Mouse (Mus musculus) gastrocnemius, adult 2 months (tissue): ENCODE measurements around the gene BC029722. TPM values are rescaled to one million over a fixed set of nuclear protein-coding genes. Genes with fewer than 3 reads are reported as not detected.

Experiments
- DNase-seq: peaks from one replicate; pipeline ENCODE4 v3.0.0; 2022
- H3K27ac ChIP-seq: fragments of 200-600 bp; 2 replicates; pipeline ENCODE4 v1.8.1; 2022; ENCODE audit warnings: mild to moderate bottlenecking
- H3K4me3 ChIP-seq: fragments of 200-600 bp; 2 replicates; pipeline ENCODE4 v1.8.1; 2022; ENCODE audit warnings: mild to moderate bottlenecking, moderate library complexity
- CTCF ChIP-seq: fragments of 200-600 bp; IDR thresholded peaks from 2 replicates; pipeline ENCODE4 v1.8.1; 2022; ENCODE audit warnings: antibody characterized with exemption, mild to moderate bottlenecking, moderate library complexity
- intact Hi-C: fragments of 180-260 bp; cut with DNase I; formaldehyde crosslinking; loops from one replicate; pipeline ENCODE4 v1.15.1; 2025
- long read RNA-seq, 2 experiments: library from polyadenylated mRNA; stranded (forward); transcript quantifications; one replicate each; pipeline ENCODE4 v2.0.0; 2021
- total RNA-seq, 2 experiments: library from RNA; stranded (reverse); gene quantifications; 2 replicates each; pipeline ENCODE4 v1.2.3; 2021

BC029722 gene
- 10 to 100 TPM; 25.8 to 27.8 TPM for total RNA-seq
- long read RNA-seq, experiment 1, partial matches to known transcripts = 5 of 9 reads
- long read RNA-seq, experiment 1, other reads (novel, unspliced or antisense) = 0 of 9 reads
- long read RNA-seq, experiment 2, partial matches to known transcripts = 0 of 4 reads
- long read RNA-seq, experiment 2, other reads (novel, unspliced or antisense) = 2 of 4 reads

DNA sequence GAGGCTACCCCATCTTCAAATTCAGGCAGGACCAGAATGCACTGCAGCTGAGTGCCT lies at the start of gene BC029722:
Gene BC029722 (minus strand): TSS at position 35 of the 57 bp plus-strand sequence.
- H3K4me3 ChIP-seq = peak within 1 kb of the TSS; percentile 80
- peak within 1 kb of the TSS; percentile 97 for H3K27ac ChIP-seq
- TF ChIP-seq CTCF = no peak
- DNase-seq = no peak
- intact Hi-C loops = no loop called here

DNA sequence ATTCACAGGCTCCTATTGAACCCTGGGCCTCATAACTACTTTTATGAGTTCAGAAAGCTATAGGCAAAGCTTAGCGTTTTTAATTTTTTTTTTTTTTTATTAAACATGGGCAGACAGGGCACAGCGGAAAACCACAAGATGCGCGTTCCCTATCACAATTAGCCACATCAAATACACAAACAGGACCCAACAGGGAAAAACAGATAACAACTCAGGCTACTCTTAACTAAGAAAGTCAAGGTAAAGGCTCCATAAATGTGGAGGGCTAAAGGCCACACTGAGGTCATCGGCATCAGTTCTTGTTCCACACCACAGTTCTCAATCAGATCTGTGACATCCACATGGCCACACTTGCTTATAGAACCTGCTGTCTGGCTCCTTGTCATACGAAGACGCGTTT lies 49.1 kb upstream of the BC029722 start:
- intact Hi-C loops = no loop called here
- TF ChIP-seq CTCF = no peak
- H3K4me3 ChIP-seq = no peak overlapping the region
- no peak overlapping the region for H3K27ac ChIP-seq
- DNase-seq = no peak

DNA sequence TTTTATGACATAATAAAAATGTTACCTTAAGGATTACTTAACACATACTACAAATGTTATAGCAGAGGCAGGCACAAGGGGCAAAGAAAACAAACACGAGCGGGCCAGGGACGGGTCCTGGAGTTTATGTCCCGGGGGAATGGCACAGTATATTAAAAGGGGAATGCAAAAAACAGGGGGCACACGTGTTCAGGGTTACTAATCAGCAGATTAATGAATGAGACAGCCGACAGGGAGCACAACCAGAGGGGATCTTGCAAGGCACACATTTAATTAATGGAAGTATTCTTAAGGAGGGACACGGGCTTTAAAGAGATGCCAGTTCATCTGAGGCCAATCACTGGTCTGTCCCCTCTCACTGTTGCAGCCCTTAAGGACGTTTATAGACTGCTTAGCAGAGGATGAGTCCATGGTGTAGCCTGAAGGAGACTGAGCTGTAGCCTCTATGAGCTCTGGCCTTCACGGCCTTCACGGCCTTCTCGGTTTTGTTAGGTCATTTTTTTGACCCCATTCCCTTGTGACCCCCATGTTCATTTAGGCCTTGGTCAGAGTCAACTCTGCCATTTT lies 44.2 kb upstream of the BC029722 start:
- no peak for DNase-seq
- no peak for TF ChIP-seq CTCF
- intact Hi-C loops = no loop called here
- no peak overlapping the region for H3K4me3 ChIP-seq
- H3K27ac ChIP-seq = no peak overlapping the region

DNA sequence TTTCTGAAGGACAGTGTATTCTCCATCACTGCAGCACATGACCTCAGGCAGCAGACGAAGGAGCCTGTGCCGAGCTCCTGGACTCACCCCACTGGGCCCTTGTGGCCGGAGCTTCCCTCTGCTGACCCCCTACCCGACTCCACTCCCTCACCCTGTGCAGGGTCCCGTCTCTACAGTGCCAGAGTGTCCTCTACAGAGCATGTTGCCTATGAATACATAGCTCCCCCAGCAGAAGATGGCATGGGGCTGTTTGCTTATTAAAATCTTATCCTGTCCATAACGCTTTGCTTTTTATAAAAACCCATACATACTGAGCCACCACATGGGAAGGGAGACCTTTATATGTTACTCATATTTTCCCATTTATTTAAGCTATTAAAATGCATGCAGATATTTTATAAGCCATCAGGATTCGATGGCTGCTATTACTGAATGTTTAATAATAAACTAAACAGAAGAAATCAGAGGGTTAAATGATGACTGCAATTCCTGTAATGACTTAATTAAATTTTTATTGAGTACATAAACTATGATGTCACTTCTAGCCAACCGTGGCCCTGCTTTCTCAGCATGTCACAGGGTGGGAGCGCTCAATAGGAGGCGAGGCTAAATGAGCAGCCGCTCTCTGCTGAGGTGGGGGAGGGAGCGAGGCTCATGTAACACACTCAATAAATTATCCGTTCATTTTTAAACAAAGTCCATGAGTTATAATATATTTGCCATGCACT lies 43.5 kb upstream of the BC029722 start:
- DNase-seq = no peak
- no peak overlapping the region for H3K27ac ChIP-seq
- H3K4me3 ChIP-seq = no peak overlapping the region
- intact Hi-C loops = no loop called here
- TF ChIP-seq CTCF = no peak

DNA sequence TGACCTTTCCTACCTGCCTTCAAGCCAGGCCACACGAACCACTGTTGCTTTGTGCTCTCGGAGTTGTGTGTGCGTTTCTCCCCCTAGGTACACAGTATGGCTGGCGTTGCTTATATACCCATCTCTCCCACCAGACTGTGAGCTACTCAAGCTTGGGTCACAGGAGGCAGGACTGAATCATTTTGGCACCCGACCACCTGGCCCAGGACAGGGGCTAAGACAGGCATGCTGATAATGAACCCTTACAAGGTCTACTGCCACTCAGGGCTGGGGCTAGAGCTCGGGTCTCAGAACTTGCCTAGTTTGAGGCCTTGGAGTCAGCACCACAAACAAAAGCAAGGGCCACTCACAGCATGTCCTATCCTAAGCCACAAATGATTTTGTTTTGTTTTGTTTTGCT lies 42.4 kb upstream of the BC029722 start:
- intact Hi-C loops = no loop called here

DNA sequence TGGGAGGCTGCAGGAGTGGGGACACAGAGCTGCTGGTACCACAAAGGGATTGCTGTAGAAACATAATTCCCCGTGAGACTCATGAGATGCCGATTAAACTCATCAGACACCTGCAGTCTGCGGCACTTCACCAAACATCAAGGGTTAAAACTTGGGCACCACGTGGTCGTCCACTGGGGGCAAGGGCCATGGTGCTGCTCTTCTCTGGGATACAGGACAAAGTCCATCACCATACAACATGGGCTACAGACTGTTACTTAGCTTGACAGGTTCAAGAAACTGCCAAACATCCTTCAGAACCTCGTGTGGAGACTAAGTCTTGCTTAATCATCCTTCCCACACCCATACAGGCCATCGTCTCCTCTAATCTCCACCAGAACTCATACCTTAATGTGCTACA lies 40.9 kb upstream of the BC029722 start:
- intact Hi-C loops = no loop called here
- Histone ChIP-seq H3K4me3 (no peak overlapping the region), H3K27ac (no peak overlapping the region)
- no peak for TF ChIP-seq CTCF
- DNase-seq = no peak

More for the DNA sequence above, 42.4 kb upstream of the BC029722 start:
- TF ChIP-seq CTCF = no peak
- Histone ChIP-seq H3K4me3 (no peak overlapping the region), H3K27ac (no peak overlapping the region)
- no peak for DNase-seq

DNA sequence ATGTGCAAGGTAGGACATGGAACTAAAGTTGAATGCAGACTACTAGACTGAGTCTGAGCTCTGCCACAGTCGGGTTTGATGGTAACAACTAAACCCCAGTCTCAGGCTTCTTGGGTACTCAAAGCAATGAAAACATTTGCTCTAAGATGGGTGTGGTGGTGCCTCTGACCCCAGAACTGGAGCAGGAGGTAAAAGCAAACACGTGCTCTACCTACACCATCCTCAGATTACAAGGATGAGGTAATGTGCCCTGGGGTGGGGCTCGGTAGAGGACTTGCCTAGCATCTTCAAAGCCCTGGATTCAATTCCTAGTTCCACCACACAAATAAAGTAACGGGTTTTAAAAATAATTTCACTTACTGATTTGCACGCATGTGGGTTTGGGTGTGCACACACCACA lies 33.3 kb upstream of the BC029722 start:
- Histone ChIP-seq H3K4me3 (no peak overlapping the region), H3K27ac (no peak overlapping the region)
- intact Hi-C loops = no loop called here
- no peak for TF ChIP-seq CTCF
- no peak for DNase-seq

DNA sequence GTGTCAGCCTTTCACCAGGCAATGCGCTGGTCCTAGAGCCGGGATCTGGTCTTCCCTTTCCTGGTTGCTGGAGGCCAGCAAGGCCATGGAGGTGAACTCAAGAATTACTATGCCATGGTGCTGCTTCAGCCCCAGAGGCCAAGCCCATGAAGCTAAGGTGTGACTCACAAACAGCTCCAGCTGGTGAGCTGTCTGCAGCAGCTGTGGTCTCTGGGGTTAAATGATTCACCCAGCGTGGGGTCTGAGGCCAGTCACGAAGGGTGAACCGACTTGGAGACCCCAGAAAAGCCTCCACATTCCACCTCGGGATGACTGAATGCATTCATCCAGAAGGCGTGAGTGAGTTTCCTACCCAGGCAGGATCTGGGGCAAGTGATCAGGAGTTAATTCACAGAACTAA lies 30.9 kb upstream of the BC029722 start:
- intact Hi-C loops = no loop called here
- no peak for DNase-seq
- Histone ChIP-seq H3K27ac (no peak overlapping the region), H3K4me3 (no peak overlapping the region)
- TF ChIP-seq CTCF = no peak

DNA sequence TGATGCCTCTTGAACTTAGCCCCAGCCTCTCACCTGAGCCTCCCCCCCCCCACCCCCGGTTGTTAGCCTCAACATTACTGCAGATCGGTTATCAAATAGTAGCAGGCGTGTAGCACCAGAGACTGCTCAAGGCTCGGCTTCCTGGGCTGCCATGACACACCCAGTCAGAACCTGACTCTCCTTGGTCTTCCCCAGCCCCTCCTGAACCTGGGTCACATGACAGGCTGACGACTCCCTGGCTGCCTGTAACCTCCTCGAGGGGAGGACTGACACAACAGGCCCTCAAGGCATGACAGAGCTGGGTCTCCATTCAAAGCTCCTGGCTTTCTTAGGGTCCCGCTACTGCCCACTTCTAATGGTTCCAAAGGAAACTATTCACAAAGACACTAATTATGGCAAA lies 30.2 kb upstream of the BC029722 start:
- DNase-seq = no peak
- Histone ChIP-seq H3K4me3 (no peak overlapping the region), H3K27ac (no peak overlapping the region)
- intact Hi-C loops = no loop called here
- TF ChIP-seq CTCF = no peak

DNA sequence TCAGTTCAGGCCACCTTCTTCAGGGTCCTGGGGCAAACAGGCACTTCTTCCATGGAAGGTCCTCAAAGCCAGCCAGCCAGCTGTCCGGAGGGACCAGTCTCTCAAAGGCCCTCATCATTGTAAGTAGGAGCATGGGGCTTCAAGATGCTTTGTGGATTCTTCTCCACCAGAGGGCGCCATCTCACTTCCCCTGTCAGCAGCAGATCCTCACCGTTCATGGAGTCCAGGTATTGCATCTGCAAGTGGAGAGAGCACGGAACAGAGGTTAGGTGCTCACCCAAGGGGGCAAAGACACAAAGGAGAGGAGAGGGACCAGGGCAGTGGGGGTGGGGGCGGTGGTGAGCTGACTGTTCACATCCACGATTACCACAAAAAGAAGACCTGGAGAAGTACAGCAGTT lies 29.1 kb upstream of the BC029722 start:
- intact Hi-C loops = no loop called here
- peak; percentile 83 for DNase-seq
- Histone ChIP-seq H3K27ac (no peak overlapping the region), H3K4me3 (no peak overlapping the region)
- TF ChIP-seq CTCF = peak; percentile 87

DNA sequence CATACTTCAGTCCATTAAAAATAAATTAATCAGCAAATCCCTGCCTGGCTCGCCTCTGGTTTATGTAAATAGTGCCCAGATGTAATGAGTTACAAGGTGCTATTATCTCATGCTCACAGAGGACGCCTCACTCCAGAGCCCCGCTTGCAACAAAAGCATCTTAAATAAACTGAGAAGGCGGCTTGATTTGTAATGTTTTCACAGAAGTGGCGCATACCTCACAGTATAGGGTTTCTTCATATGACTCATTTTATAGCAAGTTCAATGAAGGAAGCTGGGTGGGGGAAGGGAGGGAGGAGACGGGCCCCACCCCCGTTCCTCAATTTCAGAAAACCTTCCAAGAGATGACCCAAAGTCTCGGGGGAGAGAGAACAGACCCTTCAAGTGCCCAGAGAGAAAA lies 27.7 kb upstream of the BC029722 start:
- intact Hi-C loops = loop anchor here (1.0 kb wide), 1 partner anchor 99 kb away; no protein-coding TSS in a partner anchor
- no peak for TF ChIP-seq CTCF
- H3K27ac ChIP-seq = no peak overlapping the region
- no peak overlapping the region for H3K4me3 ChIP-seq
- no peak for DNase-seq

DNA sequence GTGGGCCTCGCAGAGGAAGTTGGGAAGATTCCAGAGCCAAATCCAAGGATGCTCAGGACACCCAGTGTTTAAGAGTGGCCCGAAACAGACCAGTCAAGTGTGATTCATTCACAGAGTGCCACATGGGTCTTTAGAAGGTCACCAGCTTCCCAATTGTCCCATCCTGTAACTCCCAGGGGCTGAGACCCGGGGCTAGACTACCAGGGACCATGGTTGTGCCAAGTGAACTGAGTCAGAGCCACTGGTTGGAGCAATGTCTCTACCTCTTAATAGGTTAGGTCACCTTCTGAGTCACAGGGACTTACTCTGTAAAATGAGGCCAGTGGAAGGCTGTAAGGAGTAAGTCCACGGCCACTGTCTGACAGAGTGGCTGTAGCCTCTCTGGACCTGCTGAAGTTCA lies 19.7 kb upstream of the BC029722 start:
- intact Hi-C loops = no loop called here
- H3K4me3 ChIP-seq = no peak overlapping the region
- no peak for TF ChIP-seq CTCF
- no peak overlapping the region for H3K27ac ChIP-seq
- DNase-seq = no peak

DNA sequence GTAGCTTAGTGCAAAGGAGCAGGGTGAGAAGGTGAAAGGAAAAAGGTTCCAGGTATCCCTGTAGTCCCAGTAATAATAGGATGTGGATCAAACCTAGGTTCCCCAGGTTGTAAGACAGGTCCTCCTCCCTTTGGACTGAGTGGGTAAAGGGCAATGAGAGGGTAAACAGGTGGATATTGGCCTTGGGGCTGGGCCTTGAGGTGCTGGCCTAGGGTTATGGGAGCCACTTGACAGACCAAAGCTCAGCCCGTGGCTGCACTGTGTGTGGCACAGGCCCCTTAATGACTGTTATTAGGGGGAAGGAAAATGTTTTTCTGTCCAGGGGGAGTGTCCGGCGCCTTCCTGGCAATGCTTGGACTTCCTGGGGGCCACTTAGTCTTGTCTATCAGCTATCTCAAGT lies 18.7 kb upstream of the BC029722 start:
- intact Hi-C loops = no loop called here
- TF ChIP-seq CTCF = no peak
- DNase-seq = no peak
- no peak overlapping the region for H3K27ac ChIP-seq
- no peak overlapping the region for H3K4me3 ChIP-seq

DNA sequence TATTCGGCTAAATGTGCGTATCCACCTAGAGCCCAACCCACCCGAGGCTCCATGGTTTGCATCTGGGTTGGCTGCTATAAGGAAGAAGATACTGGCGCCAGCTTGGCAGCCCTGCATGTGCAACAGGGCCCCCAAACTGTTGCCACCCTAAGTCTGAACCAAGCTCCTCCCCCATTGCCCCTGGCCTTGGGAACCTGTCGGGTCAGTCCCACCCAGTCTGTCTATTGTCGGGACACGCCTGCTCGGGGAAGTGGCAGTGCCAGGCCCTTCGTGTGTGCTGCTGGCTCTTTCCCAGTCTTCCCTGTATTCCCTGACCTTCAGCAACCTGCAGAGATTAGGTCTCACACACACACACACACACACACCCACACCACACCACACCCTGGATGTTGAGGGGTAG lies 15.5 kb upstream of the BC029722 start, which contains the start of gene Fam83c:
Gene Fam83c (minus strand): TSS at position 123 of the 400 bp plus-strand sequence.
- intact Hi-C loops = no loop called here
- DNase-seq = no peak
- no peak within 1 kb of the TSS for H3K27ac ChIP-seq
- TF ChIP-seq CTCF = no peak
- H3K4me3 ChIP-seq = no peak within 1 kb of the TSS
